Mouse (Mus musculus) neural tube, embryonic 12.5 days (tissue): ENCODE data around the gene Ift46. TPM values are rescaled to one million over a fixed set of nuclear protein-coding genes. Genes with fewer than 3 reads are reported as not detected.
A peak's percentile ranks its signal among the peaks of the same experiment; 100 is the strongest.
"Not testable (repeated sequence)": the region's sequence is repeated elsewhere in the genome, so short reads cannot be mapped to it uniquely, and the experiment has no call there.

Source experiments
- ATAC-seq: fragments of 200-750 bp; cut with Nextera tagmentation; 2 replicates; pipeline ENCODE4 v1.8.0; 2017; ENCODE audit warnings: low read depth, mild to moderate bottlenecking, moderate TSS enrichment, moderate library complexity; ENCODE audit not compliant: low FRiP score
- H3K27ac ChIP-seq: fragments of 300-500 bp; sonication (generic); 2 replicates; pipeline ENCODE4 v1.5.1; 2016
- H3K27me3 ChIP-seq: fragments of 300-500 bp; sonication (generic); replicated peaks from 2 replicates; pipeline ENCODE4 v1.6.1; 2016; ENCODE audit warnings: mild to moderate bottlenecking
- H3K36me3 ChIP-seq: fragments of 300-500 bp; sonication (generic); 2 replicates; pipeline ENCODE4 v1.6.1; 2016; ENCODE audit warnings: mild to moderate bottlenecking
- H3K4me1 ChIP-seq: fragments of 300-500 bp; sonication (generic); 2 replicates; pipeline ENCODE4 v1.6.1; 2016
- H3K4me2 ChIP-seq: fragments of 300-500 bp; sonication (generic); replicated peaks from 2 replicates; pipeline ENCODE4 v1.6.1; 2016; ENCODE audit warnings: mild to moderate bottlenecking
- H3K4me3 ChIP-seq: fragments of 300-500 bp; sonication (generic); 2 replicates; pipeline ENCODE4 v1.5.1; 2016
- H3K9ac ChIP-seq: fragments of 300-500 bp; sonication (generic); 2 replicates; pipeline ENCODE4 v1.6.1; 2016; ENCODE audit warnings: mild to moderate bottlenecking
- H3K9me3 ChIP-seq: fragments of 300-500 bp; sonication (generic); 2 replicates; pipeline ENCODE4 v1.6.1; 2016; ENCODE audit warnings: mild to moderate bottlenecking
- WGBS: fragments of 180-500 bp; shearing (Covaris S2); methylation state at CpG from one replicate; pipeline ENCODE4 v1.1.7; 2016; 5-methylcytosine and 5-hydroxymethylcytosine counted together
- polyA plus RNA-seq: library from polyadenylated mRNA; unstranded; fragments of >200 nt; fragmentation: Nextera tagmentation; extraction: Ambion mirVana; gene quantifications from 2 replicates; pipeline ENCODE4 v1.2.1, GENCODE M21; 2016

Ift46 gene
- polyA plus RNA-seq, 1 experiment from 2014 or later: 155 TPM

- ATAC-seq: no peak
Measured at GRCm38 (mm10) chr9:44740663-44741192, 27.0 kb upstream of the Ift46 start.

GRCm38 (mm10) chr9:44745371-44745770 lies 22.3 kb upstream of the Ift46 start:
- 95% methylated on average over 7 of the region's 7 CpGs for WGBS
- peaks cover 69% of the 10 kb centered on the region for H3K36me3 ChIP-seq
- H3K9ac ChIP-seq: no peak overlapping the region

More at GRCm38 (mm10) chr9:44740663-44741192, 27.0 kb upstream of the Ift46 start:
- no peaks in the 10 kb centered on the region for H3K9me3 ChIP-seq
- no peak overlapping the region for H3K9ac ChIP-seq
- H3K36me3 ChIP-seq: peaks cover 32% of the 10 kb centered on the region
- no peak overlapping the region for H3K27ac ChIP-seq
- H3K4me3 ChIP-seq: no peak overlapping the region
- H3K4me1 ChIP-seq: 0 out of 2 replicates have a peak, but pooled peaks cover 3% of the 10 kb centered on the region
- WGBS: 79% methylated on average over 1 of the region's 1 CpGs
- H3K27me3 ChIP-seq: no peaks in the 10 kb centered on the region
- H3K4me2 ChIP-seq: no peak overlapping the region

GRCm38 (mm10) chr9:44746666-44747065 lies 21.0 kb upstream of the Ift46 start:
- Histone ChIP-seq H3K9ac (no peak overlapping the region), H3K4me3 (no peak overlapping the region), H3K27me3 (no peaks in the 10 kb centered on the region), H3K4me2 (no peak overlapping the region), H3K4me1 (no peaks in the 10 kb centered on the region), H3K9me3 (no peaks in the 10 kb centered on the region), H3K27ac (no peak overlapping the region), H3K36me3 (peaks cover 80% of the 10 kb centered on the region)
- WGBS: 95% methylated on average over 3 of the region's 3 CpGs
- no peak for ATAC-seq

More at GRCm38 (mm10) chr9:44745371-44745770, 22.3 kb upstream of the Ift46 start:
- H3K27me3 ChIP-seq: no peaks in the 10 kb centered on the region
- H3K27ac ChIP-seq: no peak overlapping the region
- H3K4me1 ChIP-seq: no peaks in the 10 kb centered on the region
- no peaks in the 10 kb centered on the region for H3K9me3 ChIP-seq
- no peak for ATAC-seq
- no peak overlapping the region for H3K4me3 ChIP-seq
- no peak overlapping the region for H3K4me2 ChIP-seq

DNA sequence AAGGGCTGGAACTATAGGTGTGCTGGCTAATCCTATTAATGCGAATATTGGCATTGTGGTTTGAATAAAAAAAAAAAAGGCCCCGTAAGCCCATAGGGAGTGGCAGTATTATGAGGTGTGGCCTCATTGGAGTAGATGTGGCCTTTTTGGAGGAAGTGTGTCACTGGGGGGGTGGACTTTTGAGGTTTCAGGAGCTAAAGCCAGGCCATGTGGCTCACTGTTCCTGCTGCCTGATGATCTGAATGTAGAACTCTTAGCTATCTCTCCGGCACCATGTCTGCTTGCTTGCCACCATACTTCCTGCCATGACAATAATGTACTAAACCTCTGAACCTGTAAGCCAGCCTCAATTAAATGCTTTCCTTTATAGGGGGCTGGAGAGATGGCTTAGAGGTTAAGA lies 20.4 kb upstream of the Ift46 start:
- no peak overlapping the region for H3K4me3 ChIP-seq
- H3K36me3 ChIP-seq: peaks cover 84% of the 10 kb centered on the region
- no peaks in the 10 kb centered on the region for H3K4me1 ChIP-seq
- H3K27ac ChIP-seq: no peak overlapping the region
- H3K27me3 ChIP-seq: no peaks in the 10 kb centered on the region
- ATAC-seq: no peak
- 95% methylated on average over 3 of the region's 3 CpGs for WGBS
- H3K9ac ChIP-seq: no peak overlapping the region
- H3K4me2 ChIP-seq: no peak overlapping the region
- H3K9me3 ChIP-seq: no peaks in the 10 kb centered on the region

DNA sequence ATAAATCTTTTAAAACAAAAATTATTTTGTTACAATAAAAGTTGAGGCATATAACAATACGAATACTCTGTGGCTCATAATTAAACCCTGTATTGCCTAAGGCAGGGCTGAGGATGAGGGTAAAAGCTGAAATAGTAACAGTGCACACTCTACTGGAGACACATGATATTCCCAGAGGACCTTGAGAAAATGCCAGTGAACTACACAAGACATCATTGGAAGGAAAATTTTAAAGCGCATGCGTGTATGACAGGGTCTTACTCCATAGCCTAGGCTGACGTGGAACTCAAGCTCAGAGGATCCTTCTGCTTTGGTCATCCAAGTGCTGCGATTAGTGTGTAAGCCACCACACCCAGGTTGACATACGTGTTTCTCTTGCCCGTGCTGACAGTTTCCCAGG lies 19.2 kb upstream of the Ift46 start:
- H3K9me3 ChIP-seq: no peaks in the 10 kb centered on the region
- peaks cover 79% of the 10 kb centered on the region for H3K36me3 ChIP-seq
- ATAC-seq: no peak
- no peak overlapping the region for H3K4me3 ChIP-seq
- no peak overlapping the region for H3K9ac ChIP-seq
- no peak overlapping the region for H3K4me2 ChIP-seq
- H3K27ac ChIP-seq: no peak overlapping the region
- H3K27me3 ChIP-seq: no peaks in the 10 kb centered on the region
- H3K4me1 ChIP-seq: no peaks in the 10 kb centered on the region
- WGBS: 97% methylated on average over 7 of the region's 7 CpGs

DNA sequence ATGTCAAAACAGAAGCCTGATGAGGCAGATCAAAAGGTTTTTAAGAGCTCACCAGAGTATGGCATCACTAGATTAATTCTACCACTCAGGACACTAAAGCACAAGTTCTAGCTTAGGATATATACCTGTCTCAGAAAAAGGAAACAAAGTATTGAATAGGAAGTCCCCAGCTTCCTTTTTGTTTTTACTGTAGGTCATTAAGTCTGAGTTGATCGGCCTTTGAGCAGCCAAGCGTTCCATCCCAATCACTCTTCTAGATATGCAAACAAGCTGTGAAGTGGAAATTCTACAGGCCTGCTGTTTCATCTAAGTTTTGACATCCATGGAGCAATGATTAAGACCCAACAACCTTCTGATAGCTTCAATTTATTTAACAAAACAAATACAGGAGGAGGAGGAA lies 6.8 kb upstream of the Ift46 start:
- ATAC-seq: no peak
- Histone ChIP-seq H3K4me2 (no peak overlapping the region), H3K9ac (no peak overlapping the region), H3K27ac (no peak overlapping the region), H3K4me1 (peaks cover 4% of the 10 kb centered on the region), H3K36me3 (peaks cover 27% of the 10 kb centered on the region), H3K9me3 (no peaks in the 10 kb centered on the region), H3K27me3 (no peaks in the 10 kb centered on the region), H3K4me3 (no peak overlapping the region)
- WGBS: 75% methylated on average over 2 of the region's 2 CpGs

DNA sequence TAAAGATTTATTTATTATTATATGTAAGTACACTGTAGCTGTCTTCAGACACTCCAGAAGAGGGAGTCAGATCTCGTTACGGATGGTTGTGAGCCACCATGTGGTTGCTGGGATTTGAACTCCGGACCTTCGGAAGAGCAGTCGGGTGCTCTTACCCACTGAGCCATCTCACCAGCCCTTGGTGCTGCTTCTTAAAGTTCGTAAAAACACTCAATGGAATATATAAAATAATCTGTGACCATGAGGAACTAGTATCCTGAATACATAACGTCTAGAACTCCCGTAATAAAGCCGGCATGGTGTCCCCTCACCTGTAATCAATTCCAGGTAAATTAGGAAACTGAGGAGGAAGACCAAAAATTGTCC lies 304 bp downstream of the Ift46 start:
- 34% methylated on average over 9 of the region's 9 CpGs for WGBS
- H3K36me3 ChIP-seq, H3K27me3 ChIP-seq, H3K27ac ChIP-seq, H3K9ac ChIP-seq, H3K9me3 ChIP-seq: not testable (repeated sequence)
- Histone ChIP-seq H3K4me3 (0 out of 2 replicates have a peak overlapping the region, but pooled peaks have one; percentile 9), H3K4me1 (peaks cover 14% of the 10 kb centered on the region), H3K4me2 (peak overlapping the region; percentile 75)
- ATAC-seq: peak; percentile 39

DNA sequence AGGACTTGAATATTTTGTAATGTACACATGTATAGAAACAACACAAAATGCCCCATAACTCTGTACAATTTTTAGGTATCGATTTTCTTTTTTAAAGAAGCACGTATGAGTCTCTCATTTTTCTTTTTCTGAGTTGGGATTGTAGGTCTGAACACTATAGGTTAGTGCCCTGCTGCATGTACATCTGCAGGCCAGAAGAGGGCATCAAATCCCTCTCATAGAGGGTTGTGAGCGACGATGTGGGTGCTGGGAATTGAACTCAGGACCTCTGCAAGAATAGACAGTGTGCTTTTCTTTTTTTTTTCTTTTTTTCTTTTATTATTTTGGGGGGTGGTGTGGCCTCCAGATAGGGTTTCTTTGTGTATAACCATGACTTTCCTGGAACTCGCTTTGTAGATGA lies 3.7 kb downstream of the Ift46 start:
- Histone ChIP-seq H3K27me3 (no peaks in the 10 kb centered on the region), H3K4me3 (no peak overlapping the region), H3K27ac (no peak overlapping the region), H3K9me3 (no peaks in the 10 kb centered on the region), H3K4me2 (no peak overlapping the region), H3K9ac (no peak overlapping the region), H3K4me1 (peaks cover 16% of the 10 kb centered on the region), H3K36me3 (peaks cover 15% of the 10 kb centered on the region)
- ATAC-seq: no peak
- WGBS: 94% methylated on average over 5 of the region's 5 CpGs

- Histone ChIP-seq H3K36me3 (peaks cover 15% of the 10 kb centered on the region), H3K4me3 (no peak overlapping the region), H3K9me3 (no peaks in the 10 kb centered on the region), H3K27me3 (no peaks in the 10 kb centered on the region), H3K4me1 (peaks cover 9% of the 10 kb centered on the region), H3K4me2 (no peak overlapping the region), H3K27ac (no peak overlapping the region), H3K9ac (no peak overlapping the region)
- 27% methylated on average over 5 of the region's 5 CpGs for WGBS
- ATAC-seq: no peak
Measured at GRCm38 (mm10) chr9:44772392-44772749, 4.7 kb downstream of the Ift46 start.

DNA sequence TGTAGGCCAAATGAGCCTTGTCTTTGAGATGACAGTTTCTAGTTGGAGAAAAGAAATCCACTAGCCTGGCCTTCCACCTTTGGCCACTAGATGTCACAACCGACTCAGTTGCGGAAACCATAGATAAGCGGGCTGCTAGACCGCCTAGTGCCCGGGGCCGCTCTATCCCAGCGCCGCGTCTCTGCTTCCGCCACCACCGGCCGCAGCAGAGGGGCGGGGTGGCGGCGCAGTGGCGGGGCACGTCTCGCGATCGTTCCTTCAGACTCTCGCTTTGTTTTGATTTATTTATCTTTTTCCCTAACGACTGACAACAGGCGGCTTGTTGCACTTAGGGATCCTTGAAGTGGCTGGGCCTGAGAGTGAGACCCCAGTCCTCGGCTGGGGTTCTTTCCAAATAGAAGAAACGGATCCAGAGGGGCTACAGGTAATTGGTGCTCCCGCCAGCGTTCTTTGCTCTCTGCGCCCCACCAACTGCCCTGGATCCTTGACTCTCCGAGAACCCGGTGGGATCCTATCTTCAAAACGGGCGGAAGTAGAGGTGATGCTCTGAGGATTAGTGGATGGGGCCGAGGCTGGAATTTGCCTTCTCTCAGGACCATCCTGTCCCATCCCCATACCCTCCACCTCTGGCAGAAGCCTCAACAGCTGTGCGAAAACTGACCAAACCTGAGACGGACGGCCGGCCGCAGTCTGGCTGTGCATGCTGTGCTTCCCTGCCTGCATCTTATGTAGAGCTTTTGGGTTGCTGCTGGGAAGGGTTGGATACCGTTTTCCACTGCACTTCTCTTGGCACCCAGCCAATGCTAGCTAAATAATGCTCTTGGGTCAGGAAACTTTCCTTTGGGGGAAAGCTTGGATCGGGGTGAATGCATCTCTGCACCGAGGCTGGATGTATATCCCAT lies 5.3 kb downstream of the Ift46 start:
- Histone ChIP-seq H3K4me2 (peak overlapping the region; percentile 73), H3K4me3 (peak overlapping the region; percentile 66), H3K27me3 (no peaks in the 10 kb centered on the region), H3K4me1 (peaks cover 9% of the 10 kb centered on the region), H3K9ac (peak overlapping the region; percentile 77), H3K27ac (peak overlapping the region; percentile 53), H3K9me3 (no peaks in the 10 kb centered on the region), H3K36me3 (peaks cover 15% of the 10 kb centered on the region)
- peak; percentile 97 for ATAC-seq
- under 1% methylated on average over 41 of the region's 41 CpGs for WGBS

- Histone ChIP-seq H3K4me3 (no peak overlapping the region), H3K27me3 (peaks cover 1% of the 10 kb centered on the region), H3K9ac (no peak overlapping the region), H3K36me3 (peaks cover 46% of the 10 kb centered on the region), H3K4me2 (no peak overlapping the region), H3K27ac (no peak overlapping the region), H3K4me1 (no peaks in the 10 kb centered on the region), H3K9me3 (no peaks in the 10 kb centered on the region)
- 78% methylated on average over 9 of the region's 9 CpGs for WGBS
- no peak for ATAC-seq
Measured at GRCm38 (mm10) chr9:44792842-44793241, 25.1 kb downstream of the Ift46 start.

DNA sequence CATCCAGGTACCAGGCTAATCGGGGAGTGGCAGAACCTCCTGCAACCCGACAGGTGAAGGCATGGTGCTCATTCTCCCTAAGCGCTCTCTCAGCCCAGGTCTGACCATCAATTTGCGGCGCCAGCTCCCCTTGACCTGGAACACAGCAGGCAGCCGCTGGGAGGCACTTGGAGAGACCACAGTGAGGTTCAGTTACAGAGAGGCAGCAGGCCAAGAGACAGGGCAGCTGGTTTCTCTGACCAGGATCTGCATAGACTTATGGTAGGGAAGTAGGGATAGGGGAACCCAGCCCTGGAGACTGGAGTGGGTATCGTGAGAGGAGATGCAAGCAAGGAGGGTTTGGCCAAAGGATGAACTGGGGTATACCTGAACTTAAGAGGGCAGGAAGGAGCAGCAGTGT lies 30.6 kb downstream of the Ift46 start:
- H3K4me2 ChIP-seq: peak overlapping the region; percentile 82
- no peak for ATAC-seq
- H3K27ac ChIP-seq: no peak overlapping the region
- H3K4me3 ChIP-seq: peak overlapping the region; percentile 58
- H3K9ac ChIP-seq: peak overlapping the region; percentile 64; the same call in 1 of the 2 replicates
- no peaks in the 10 kb centered on the region for H3K9me3 ChIP-seq
- WGBS: 48% methylated on average over 7 of the region's 7 CpGs
- peaks cover 16% of the 10 kb centered on the region for H3K4me1 ChIP-seq
- H3K27me3 ChIP-seq: peaks cover 14% of the 10 kb centered on the region
- H3K36me3 ChIP-seq: no peaks in the 10 kb centered on the region
